Mouse (Mus musculus) forebrain, embryonic 10.5 days (tissue): ENCODE measurements around the gene Pcsk2. TPM values are rescaled to one million over a fixed set of nuclear protein-coding genes. Genes with fewer than 3 reads are reported as not detected.

ENCODE experiments used
- DNase-seq: peaks from one replicate; pipeline ENCODE4 v3.0.0-alpha.2; 2017; ENCODE audit warnings: low spot score; ENCODE audit errors: extremely low spot score
- H3K27ac ChIP-seq: fragments of 300-500 bp; sonication (generic); 2 replicates; pipeline ENCODE4 v1.5.1; 2016; ENCODE audit warnings: mild to moderate bottlenecking
- H3K27me3 ChIP-seq: fragments of 300-500 bp; sonication (generic); 2 replicates; pipeline ENCODE4 v1.6.1; 2016; ENCODE audit warnings: mild to moderate bottlenecking; ENCODE audit not compliant: poor library complexity, severe bottlenecking
- H3K36me3 ChIP-seq: fragments of 300-500 bp; sonication (generic); replicated peaks from 2 replicates; pipeline ENCODE4 v1.6.1; 2016; ENCODE audit warnings: mild to moderate bottlenecking, moderate library complexity
- H3K4me1 ChIP-seq: fragments of 300-500 bp; sonication (generic); 2 replicates; pipeline ENCODE4 v1.6.1; 2016
- H3K4me3 ChIP-seq: fragments of 300-500 bp; sonication (generic); 2 replicates; pipeline ENCODE4 v1.5.1; 2016; ENCODE audit warnings: mild to moderate bottlenecking, moderate library complexity
- H3K9me3 ChIP-seq: fragments of 300-500 bp; sonication (generic); 2 replicates; pipeline ENCODE4 v1.6.1; 2016; ENCODE audit warnings: mild to moderate bottlenecking, moderate library complexity
- WGBS: fragments of 180-500 bp; shearing (Covaris S2); methylation state at CpG from one replicate; pipeline ENCODE4 v1.1.7; 2016; 5-methylcytosine and 5-hydroxymethylcytosine counted together
- polyA plus RNA-seq: library from polyadenylated mRNA; unstranded; fragments of >200 nt; fragmentation: Nextera tagmentation; extraction: Ambion mirVana; gene quantifications from 2 replicates; pipeline ENCODE4 v1.2.1, GENCODE M21; 2016

Gene Pcsk2
- polyA plus RNA-seq, 1 experiment from 2014 or later: 0.86 TPM

- Histone ChIP-seq H3K9me3 (no peaks in the 10 kb centered on the region), H3K4me1 (peaks cover 5% of the 10 kb centered on the region), H3K36me3 (no peaks in the 10 kb centered on the region), H3K27me3 (no peaks in the 10 kb centered on the region), H3K4me3 (no peak overlapping the region), H3K27ac (no peak overlapping the region)
- DNase-seq: no peak
- 82% methylated on average over 6 of the region's 6 CpGs for WGBS
Observed at GRCm38 (mm10) chr2:143834082-143834481, 288.1 kb downstream of the Pcsk2 start.

GRCm38 (mm10) chr2:143835820-143836219, 289.9 kb downstream of the Pcsk2 start:
- Histone ChIP-seq H3K27me3 (no peaks in the 10 kb centered on the region), H3K27ac (no peak overlapping the region), H3K4me1 (peaks cover 5% of the 10 kb centered on the region), H3K9me3 (no peaks in the 10 kb centered on the region), H3K36me3 (no peaks in the 10 kb centered on the region), H3K4me3 (no peak overlapping the region)
- WGBS: 89% methylated on average over 7 of the region's 7 CpGs
- no peak for DNase-seq

- peaks cover 5% of the 10 kb centered on the region for H3K4me1 ChIP-seq
- H3K27me3 ChIP-seq: no peaks in the 10 kb centered on the region
- H3K27ac ChIP-seq: no peak overlapping the region
- peak; percentile 71 for DNase-seq
- peak overlapping the region; percentile 41 for H3K4me3 ChIP-seq
- WGBS: 3% methylated on average over 8 of the region's 8 CpGs
- no peaks in the 10 kb centered on the region for H3K36me3 ChIP-seq
- no peaks in the 10 kb centered on the region for H3K9me3 ChIP-seq
Observed at GRCm38 (mm10) chr2:143837291-143837701, 291.3 kb downstream of the Pcsk2 start.

GRCm38 (mm10) chr2:143838698-143839097, 292.7 kb downstream of the Pcsk2 start:
- no peaks in the 10 kb centered on the region for H3K9me3 ChIP-seq
- no peaks in the 10 kb centered on the region for H3K27me3 ChIP-seq
- H3K4me3 ChIP-seq: no peak overlapping the region
- peaks cover 5% of the 10 kb centered on the region for H3K4me1 ChIP-seq
- 72% methylated on average over 5 of the region's 5 CpGs for WGBS
- DNase-seq: no peak
- H3K27ac ChIP-seq: no peak overlapping the region
- no peaks in the 10 kb centered on the region for H3K36me3 ChIP-seq

- no peak overlapping the region for H3K4me3 ChIP-seq
- H3K27me3 ChIP-seq: no peaks in the 10 kb centered on the region
- peaks cover 5% of the 10 kb centered on the region for H3K4me1 ChIP-seq
- no peaks in the 10 kb centered on the region for H3K36me3 ChIP-seq
- 77% methylated on average over 2 of the region's 2 CpGs for WGBS
- DNase-seq: no peak
- no peaks in the 10 kb centered on the region for H3K9me3 ChIP-seq
- no peak overlapping the region for H3K27ac ChIP-seq
Observed at GRCm38 (mm10) chr2:143839458-143839857, 293.5 kb downstream of the Pcsk2 start.

GRCm38 (mm10) chr2:143840895-143841294, 294.9 kb downstream of the Pcsk2 start:
- whole genome bisulfite sequencing: 86% methylated on average over 6 of the region's 6 CpGs
- H3K36me3 ChIP-seq: no peaks in the 10 kb centered on the region
- H3K4me3 ChIP-seq: no peak overlapping the region
- H3K9me3 ChIP-seq: no peaks in the 10 kb centered on the region
- H3K27me3 ChIP-seq: no peaks in the 10 kb centered on the region
- peaks cover 5% of the 10 kb centered on the region for H3K4me1 ChIP-seq
- no peak for DNase-seq
- H3K27ac ChIP-seq: no peak overlapping the region

GRCm38 (mm10) chr2:143841536-143841935, 295.6 kb downstream of the Pcsk2 start:
- Histone ChIP-seq H3K4me1 (peaks cover 5% of the 10 kb centered on the region), H3K27ac (no peak overlapping the region), H3K27me3 (no peaks in the 10 kb centered on the region), H3K36me3 (no peaks in the 10 kb centered on the region), H3K4me3 (no peak overlapping the region), H3K9me3 (no peaks in the 10 kb centered on the region)
- WGBS: 82% methylated on average over 7 of the region's 7 CpGs
- no peak for DNase-seq

- WGBS: 87% methylated on average over 5 of the region's 5 CpGs
- H3K27ac ChIP-seq: no peak overlapping the region
- no peaks in the 10 kb centered on the region for H3K36me3 ChIP-seq
- no peak overlapping the region for H3K4me3 ChIP-seq
- no peaks in the 10 kb centered on the region for H3K27me3 ChIP-seq
- no peaks in the 10 kb centered on the region for H3K4me1 ChIP-seq
- DNase-seq: no peak
- no peaks in the 10 kb centered on the region for H3K9me3 ChIP-seq
Observed at GRCm38 (mm10) chr2:143844779-143845178, 298.8 kb downstream of the Pcsk2 start.

GRCm38 (mm10) chr2:143846799-143847198, 300.8 kb downstream of the Pcsk2 start:
- H3K4me3 ChIP-seq: no peak overlapping the region
- 75% methylated on average over 4 of the region's 4 CpGs for WGBS
- no peaks in the 10 kb centered on the region for H3K27me3 ChIP-seq
- DNase-seq: no peak
- H3K36me3 ChIP-seq: no peaks in the 10 kb centered on the region
- H3K27ac ChIP-seq: no peak overlapping the region
- H3K9me3 ChIP-seq: no peaks in the 10 kb centered on the region
- no peaks in the 10 kb centered on the region for H3K4me1 ChIP-seq

- no peak overlapping the region for H3K4me3 ChIP-seq
- H3K27ac ChIP-seq: no peak overlapping the region
- H3K9me3 ChIP-seq: no peaks in the 10 kb centered on the region
- no peak for DNase-seq
- 73% methylated on average over 3 of the region's 3 CpGs for WGBS
- H3K4me1 ChIP-seq: 0 out of 2 replicates have a peak, but pooled peaks cover 1% of the 10 kb centered on the region
- no peaks in the 10 kb centered on the region for H3K36me3 ChIP-seq
- H3K27me3 ChIP-seq: no peaks in the 10 kb centered on the region
Observed at GRCm38 (mm10) chr2:143847291-143847690, 301.3 kb downstream of the Pcsk2 start.

- no peak overlapping the region for H3K4me3 ChIP-seq
- no peaks in the 10 kb centered on the region for H3K9me3 ChIP-seq
- 0 out of 2 replicates have a peak, but pooled peaks cover 2% of the 10 kb centered on the region for H3K4me1 ChIP-seq
- no peak overlapping the region for H3K27ac ChIP-seq
- H3K27me3 ChIP-seq: peaks cover 15% of the 10 kb centered on the region
- WGBS: 91% methylated on average over 12 of the region's 12 CpGs
- DNase-seq: no peak
- H3K36me3 ChIP-seq: no peaks in the 10 kb centered on the region
Observed at GRCm38 (mm10) chr2:143851354-143852221, 305.6 kb downstream of the Pcsk2 start.

GRCm38 (mm10) chr2:143852295-143853275, 306.6 kb downstream of the Pcsk2 start:
- Histone ChIP-seq H3K4me1 (0 out of 2 replicates have a peak, but pooled peaks cover 2% of the 10 kb centered on the region), H3K27ac (no peak overlapping the region), H3K4me3 (no peak overlapping the region), H3K27me3 (peaks cover 24% of the 10 kb centered on the region), H3K9me3 (no peaks in the 10 kb centered on the region), H3K36me3 (no peaks in the 10 kb centered on the region)
- 76% methylated on average over 18 of the region's 18 CpGs for WGBS
- DNase-seq: no peak
